Mouse (Mus musculus): ENCODE results near the gene Kctd7. TPM values are rescaled to one million over a fixed set of nuclear protein-coding genes. Genes with fewer than 3 reads are reported as not detected.

Gene Kctd7
- polyA plus RNA-seq, 1 experiment from 2014 or later = 15.5 TPM

GRCm38 (mm10) chr5:130136597-130136996 is 8.1 kb upstream of the Kctd7 start:
- Histone ChIP-seq H3K27ac (replicated peaks; ENCODE audit: low read depth, low read length) (no peak overlapping the region), H3K4me3 (replicated peaks; ENCODE audit: low read depth, low read length) (no peak overlapping the region), H3K27me3 (ENCODE audit: control insufficient read depth, insufficient read depth, low read length) (no peaks in the 10 kb centered on the region), H3K9ac (replicated peaks; ENCODE audit: low read length) (no peak overlapping the region), H3K4me1 (ENCODE audit: control insufficient read depth, insufficient read depth, low read length) (no peaks in the 10 kb centered on the region), H3K36me3 (ENCODE audit: control insufficient read depth, insufficient read depth, low read length) (0 out of 2 replicates have a peak, but pooled peaks cover 5% of the 10 kb centered on the region), H3K4me2 (ENCODE audit: low read length) (no peak overlapping the region), H3K9me3 (ENCODE audit: control insufficient read depth, low read length) (no peaks in the 10 kb centered on the region)
- ATAC-seq (ENCODE audit: low FRiP score, low TSS enrichment) (no peak), DNase-seq (no peak)
- WGBS = 94% methylated on average over 13 of the region's 13 CpGs

GRCm38 (mm10) chr5:130139393-130139792 is 5.3 kb upstream of the Kctd7 start:
- DNase-seq (peak; percentile 89), ATAC-seq (ENCODE audit: low FRiP score, low TSS enrichment) (no peak)
- H3K27me3 ChIP-seq (ENCODE audit: control insufficient read depth, insufficient read depth, low read length) = no peaks in the 10 kb centered on the region
- H3K9me3 ChIP-seq (ENCODE audit: control insufficient read depth, low read length) = no peaks in the 10 kb centered on the region
- no peak overlapping the region for H3K9ac ChIP-seq (replicated peaks; ENCODE audit: low read length)
- no peak overlapping the region for H3K4me3 ChIP-seq (replicated peaks; ENCODE audit: low read depth, low read length)
- peaks cover 5% of the 10 kb centered on the region; the same call in 1 of the 2 replicates for H3K4me1 ChIP-seq (ENCODE audit: control insufficient read depth, insufficient read depth, low read length)
- 32% methylated on average over 8 of the region's 8 CpGs for WGBS
- H3K36me3 ChIP-seq (ENCODE audit: control insufficient read depth, insufficient read depth, low read length) = 0 out of 2 replicates have a peak, but pooled peaks cover 5% of the 10 kb centered on the region
- no peak overlapping the region for H3K4me2 ChIP-seq (ENCODE audit: low read length)
- H3K27ac ChIP-seq (replicated peaks; ENCODE audit: low read depth, low read length) = no peak overlapping the region

GRCm38 (mm10) chr5:130141138-130141537 is 3.5 kb upstream of the Kctd7 start:
- Histone ChIP-seq H3K4me3 (replicated peaks; ENCODE audit: low read depth, low read length) (no peak overlapping the region), H3K27me3 (ENCODE audit: control insufficient read depth, insufficient read depth, low read length) (no peaks in the 10 kb centered on the region), H3K36me3 (ENCODE audit: control insufficient read depth, insufficient read depth, low read length) (0 out of 2 replicates have a peak, but pooled peaks cover 2% of the 10 kb centered on the region), H3K9me3 (ENCODE audit: control insufficient read depth, low read length) (no peaks in the 10 kb centered on the region), H3K27ac (replicated peaks; ENCODE audit: low read depth, low read length) (no peak overlapping the region), H3K4me1 (ENCODE audit: control insufficient read depth, insufficient read depth, low read length) (peaks cover 16% of the 10 kb centered on the region), H3K9ac (replicated peaks; ENCODE audit: low read length) (no peak overlapping the region), H3K4me2 (ENCODE audit: low read length) (no peak overlapping the region)
- DNase-seq = no peak
- ATAC-seq (ENCODE audit: low FRiP score, low TSS enrichment) = no peak
- WGBS = 86% methylated on average over 5 of the region's 5 CpGs

- peaks cover 18% of the 10 kb centered on the region for H3K4me1 ChIP-seq (ENCODE audit: control insufficient read depth, insufficient read depth, low read length)
- H3K9ac ChIP-seq (replicated peaks; ENCODE audit: low read length) = no peak overlapping the region
- ATAC-seq (ENCODE audit: low FRiP score, low TSS enrichment) (no peak), DNase-seq (no peak)
- H3K27ac ChIP-seq (replicated peaks; ENCODE audit: low read depth, low read length) = no peak overlapping the region
- H3K9me3 ChIP-seq (ENCODE audit: control insufficient read depth, low read length) = no peaks in the 10 kb centered on the region
- H3K27me3 ChIP-seq (ENCODE audit: control insufficient read depth, insufficient read depth, low read length) = no peaks in the 10 kb centered on the region
- H3K4me3 ChIP-seq (replicated peaks; ENCODE audit: low read depth, low read length) = no peak overlapping the region
- H3K4me2 ChIP-seq (ENCODE audit: low read length) = no peak overlapping the region
- 80% methylated on average over 4 of the region's 4 CpGs for WGBS
- H3K36me3 ChIP-seq (ENCODE audit: control insufficient read depth, insufficient read depth, low read length) = 0 out of 2 replicates have a peak, but pooled peaks cover 2% of the 10 kb centered on the region
Measured at GRCm38 (mm10) chr5:130142041-130142440, 2.6 kb upstream of the Kctd7 start.

- Histone ChIP-seq H3K27me3 (ENCODE audit: control insufficient read depth, insufficient read depth, low read length) (no peaks in the 10 kb centered on the region), H3K9me3 (ENCODE audit: control insufficient read depth, low read length) (no peaks in the 10 kb centered on the region), H3K4me1 (ENCODE audit: control insufficient read depth, insufficient read depth, low read length) (peaks cover 18% of the 10 kb centered on the region), H3K4me3 (replicated peaks; ENCODE audit: low read depth, low read length) (no peak overlapping the region), H3K4me2 (ENCODE audit: low read length) (no peak overlapping the region), H3K36me3 (ENCODE audit: control insufficient read depth, insufficient read depth, low read length) (peaks cover 4% of the 10 kb centered on the region; the same call in 1 of the 2 replicates), H3K27ac (replicated peaks; ENCODE audit: low read depth, low read length) (no peak overlapping the region), H3K9ac (replicated peaks; ENCODE audit: low read length) (no peak overlapping the region)
- WGBS = 91% methylated on average over 7 of the region's 7 CpGs
- DNase-seq = no peak
- no peak for ATAC-seq (ENCODE audit: low FRiP score, low TSS enrichment)
Measured at GRCm38 (mm10) chr5:130143101-130143500, 1.6 kb upstream of the Kctd7 start.

- peak overlapping the region; percentile 69 for H3K4me3 ChIP-seq (replicated peaks; ENCODE audit: low read depth, low read length)
- H3K4me1 ChIP-seq (ENCODE audit: control insufficient read depth, insufficient read depth, low read length) = peaks cover 18% of the 10 kb centered on the region
- 1% methylated on average over 20 of the region's 20 CpGs for WGBS
- peak overlapping the region; percentile 52 for H3K9ac ChIP-seq (replicated peaks; ENCODE audit: low read length)
- H3K4me2 ChIP-seq (ENCODE audit: low read length) = peak overlapping the region; percentile 84
- H3K27ac ChIP-seq (replicated peaks; ENCODE audit: low read depth, low read length) = peak overlapping the region; percentile 89
- DNase-seq (peak; percentile 87), ATAC-seq (ENCODE audit: low FRiP score, low TSS enrichment) (peak; percentile 71)
- H3K9me3 ChIP-seq (ENCODE audit: control insufficient read depth, low read length) = no peaks in the 10 kb centered on the region
- no peaks in the 10 kb centered on the region for H3K27me3 ChIP-seq (ENCODE audit: control insufficient read depth, insufficient read depth, low read length)
- H3K36me3 ChIP-seq (ENCODE audit: control insufficient read depth, insufficient read depth, low read length) = peaks cover 13% of the 10 kb centered on the region
Measured at GRCm38 (mm10) chr5:130143977-130144333, 706 bp upstream of the Kctd7 start.

GRCm38 (mm10) chr5:130145961-130146360 is 1.3 kb downstream of the Kctd7 start:
- 88% methylated on average over 8 of the region's 8 CpGs for WGBS
- ATAC-seq (ENCODE audit: low FRiP score, low TSS enrichment) (no peak), DNase-seq (no peak)
- Histone ChIP-seq H3K4me2 (ENCODE audit: low read length) (peak overlapping the region; percentile 84), H3K4me3 (replicated peaks; ENCODE audit: low read depth, low read length) (peak overlapping the region; percentile 69), H3K27ac (replicated peaks; ENCODE audit: low read depth, low read length) (no peak overlapping the region), H3K27me3 (ENCODE audit: control insufficient read depth, insufficient read depth, low read length) (no peaks in the 10 kb centered on the region), H3K36me3 (ENCODE audit: control insufficient read depth, insufficient read depth, low read length) (peaks cover 27% of the 10 kb centered on the region), H3K9ac (replicated peaks; ENCODE audit: low read length) (peak overlapping the region; percentile 79), H3K9me3 (ENCODE audit: control insufficient read depth, low read length) (no peaks in the 10 kb centered on the region), H3K4me1 (ENCODE audit: control insufficient read depth, insufficient read depth, low read length) (peaks cover 18% of the 10 kb centered on the region)

- DNase-seq (no peak), ATAC-seq (ENCODE audit: low FRiP score, low TSS enrichment) (no peak)
- no peak overlapping the region for H3K27ac ChIP-seq (replicated peaks; ENCODE audit: low read depth, low read length)
- no peak overlapping the region for H3K4me3 ChIP-seq (replicated peaks; ENCODE audit: low read depth, low read length)
- no peak overlapping the region for H3K9ac ChIP-seq (replicated peaks; ENCODE audit: low read length)
- no peaks in the 10 kb centered on the region for H3K9me3 ChIP-seq (ENCODE audit: control insufficient read depth, low read length)
- peaks cover 55% of the 10 kb centered on the region for H3K36me3 ChIP-seq (ENCODE audit: control insufficient read depth, insufficient read depth, low read length)
- peaks cover 12% of the 10 kb centered on the region for H3K4me1 ChIP-seq (ENCODE audit: control insufficient read depth, insufficient read depth, low read length)
- H3K27me3 ChIP-seq (ENCODE audit: control insufficient read depth, insufficient read depth, low read length) = no peaks in the 10 kb centered on the region
- H3K4me2 ChIP-seq (ENCODE audit: low read length) = no peak overlapping the region
- WGBS = 85% methylated on average over 7 of the region's 7 CpGs
Measured at GRCm38 (mm10) chr5:130149726-130150310, 5.2 kb downstream of the Kctd7 start.

GRCm38 (mm10) chr5:130154286-130154685 is 9.6 kb downstream of the Kctd7 start:
- WGBS = 82% methylated on average over 2 of the region's 2 CpGs
- no peak for ATAC-seq (ENCODE audit: low FRiP score, low TSS enrichment)
- Histone ChIP-seq H3K36me3 (ENCODE audit: control insufficient read depth, insufficient read depth, low read length) (peaks cover 40% of the 10 kb centered on the region), H3K4me2 (ENCODE audit: low read length) (no peak overlapping the region), H3K27me3 (ENCODE audit: control insufficient read depth, insufficient read depth, low read length) (no peaks in the 10 kb centered on the region), H3K9me3 (ENCODE audit: control insufficient read depth, low read length) (no peaks in the 10 kb centered on the region), H3K4me1 (ENCODE audit: control insufficient read depth, insufficient read depth, low read length) (no peaks in the 10 kb centered on the region), H3K27ac (replicated peaks; ENCODE audit: low read depth, low read length) (no peak overlapping the region), H3K9ac (replicated peaks; ENCODE audit: low read length) (no peak overlapping the region), H3K4me3 (replicated peaks; ENCODE audit: low read depth, low read length) (no peak overlapping the region)
- DNase-seq = no peak

All from midbrain, embryonic 14.5 days (tissue).